Mouse (Mus musculus) forebrain, postnatal 0 days (tissue): ENCODE measurements around the gene Gm37240. TPM values are rescaled to one million over a fixed set of nuclear protein-coding genes. Genes with fewer than 3 reads are reported as not detected.

Source experiments
- ATAC-seq: fragments of 200-750 bp; cut with Nextera tagmentation; 2 replicates; pipeline ENCODE4 v1.8.0; 2017; ENCODE audit warnings: mild to moderate bottlenecking, moderate library complexity
- DNase-seq: peaks from one replicate; pipeline ENCODE4 v3.0.0-alpha.2; 2015
- H3K27ac ChIP-seq: fragments of 300-500 bp; sonication (generic); 2 replicates; pipeline ENCODE4 v1.5.1; 2014; ENCODE audit warnings: low read depth, mild to moderate bottlenecking, antibody characterized with exemption, low read length, moderate library complexity, mixed read lengths
- H3K27me3 ChIP-seq: fragments of 300-500 bp; sonication (generic); 2 replicates; pipeline ENCODE4 v1.6.1; 2014; ENCODE audit warnings: mild to moderate bottlenecking, low read length, mixed read lengths; ENCODE audit not compliant: insufficient read depth
- H3K36me3 ChIP-seq: fragments of 300-500 bp; sonication (generic); 2 replicates; pipeline ENCODE4 v1.6.1; 2014; ENCODE audit warnings: mild to moderate bottlenecking, moderate library complexity; ENCODE audit not compliant: insufficient read depth
- H3K4me1 ChIP-seq: fragments of 300-500 bp; sonication (generic); 2 replicates; pipeline ENCODE4 v1.6.1; 2014; ENCODE audit warnings: antibody characterized with exemption; ENCODE audit not compliant: insufficient read depth
- H3K4me2 ChIP-seq: fragments of 300-500 bp; sonication (generic); 2 replicates; pipeline ENCODE4 v1.6.1; 2014; ENCODE audit warnings: low read depth, mild to moderate bottlenecking, moderate library complexity
- H3K4me3 ChIP-seq: fragments of 300-500 bp; sonication (generic); 2 replicates; pipeline ENCODE4 v1.5.1; 2014; ENCODE audit warnings: low read depth, low read length, mixed read lengths
- H3K9ac ChIP-seq: fragments of 300-500 bp; sonication (generic); 2 replicates; pipeline ENCODE4 v1.6.1; 2014; ENCODE audit warnings: mild to moderate bottlenecking
- H3K9me3 ChIP-seq: fragments of 300-500 bp; sonication (generic); 2 replicates; pipeline ENCODE4 v1.6.1; 2016; ENCODE audit warnings: low read length
- CTCF ChIP-seq: sonication (generic); IDR thresholded peaks from 2 replicates; pipeline ENCODE4 v1.5.1; 2016; ENCODE audit warnings: antibody characterized with exemption, control low read depth, low read depth
- WGBS: fragments of 180-500 bp; shearing (Covaris S2); extraction: QIAGEN DNeasy Blood & Tissue Kit; methylation state at CpG from one replicate; pipeline ENCODE4 v1.1.7; 2014; 5-methylcytosine and 5-hydroxymethylcytosine counted together
- polyA plus RNA-seq: library from polyadenylated mRNA; unstranded; fragments of >200 nt; fragmentation: Nextera tagmentation; extraction: Ambion mirVana; gene quantifications from 2 replicates; pipeline ENCODE4 v1.2.1, GENCODE M21; 2015
- total RNA-seq: library from RNA; depleted of rRNA; stranded (reverse); fragments of >200 nt; gene quantifications from 2 replicates; pipeline ENCODE4 v1.2.3, GENCODE M21; 2014

Gene Gm37240
- total and polyA plus RNA-seq, 2 experiments from 2014 or later: 0.67 to 1.2 TPM

GRCm38 (mm10) chr3:84972881-84973280 is 914.4 kb downstream of the Gm37240 start:
- Histone ChIP-seq H3K27me3 (no peaks in the 10 kb centered on the region), H3K4me1 (no peaks in the 10 kb centered on the region), H3K9me3 (no peaks in the 10 kb centered on the region), H3K9ac (no peak overlapping the region), H3K4me3 (no peak overlapping the region), H3K27ac (no peak overlapping the region), H3K4me2 (no peak overlapping the region), H3K36me3 (peaks cover 53% of the 10 kb centered on the region)
- WGBS: 99% methylated on average over 2 of the region's 2 CpGs
- ATAC-seq (no peak), DNase-seq (no peak)
- no peak for TF ChIP-seq CTCF

GRCm38 (mm10) chr3:84971561-84971960 is 915.8 kb downstream of the Gm37240 start:
- H3K9me3 ChIP-seq: no peaks in the 10 kb centered on the region
- H3K4me3 ChIP-seq: no peak overlapping the region
- no peak overlapping the region for H3K4me2 ChIP-seq
- no peaks in the 10 kb centered on the region for H3K4me1 ChIP-seq
- H3K9ac ChIP-seq: no peak overlapping the region
- 88% methylated on average over 5 of the region's 5 CpGs for WGBS
- H3K36me3 ChIP-seq: peaks cover 46% of the 10 kb centered on the region
- H3K27me3 ChIP-seq: no peaks in the 10 kb centered on the region
- DNase-seq (no peak), ATAC-seq (no peak)
- TF ChIP-seq CTCF: no peak
- H3K27ac ChIP-seq: no peak overlapping the region

- TF ChIP-seq CTCF: no peak
- 91% methylated on average over 4 of the region's 4 CpGs for WGBS
- H3K36me3 ChIP-seq: peaks cover 32% of the 10 kb centered on the region
- H3K9me3 ChIP-seq: no peaks in the 10 kb centered on the region
- no peak overlapping the region for H3K9ac ChIP-seq
- ATAC-seq: peak; percentile 27; the same call in 1 of the 2 replicates
- H3K4me3 ChIP-seq: no peak overlapping the region
- H3K27me3 ChIP-seq: no peaks in the 10 kb centered on the region
- no peak overlapping the region for H3K27ac ChIP-seq
- H3K4me1 ChIP-seq: no peaks in the 10 kb centered on the region
- no peak overlapping the region for H3K4me2 ChIP-seq
- no peak for DNase-seq
Measured at GRCm38 (mm10) chr3:84967364-84967763, 920.0 kb downstream of the Gm37240 start.

GRCm38 (mm10) chr3:84965156-84965555 is 922.2 kb downstream of the Gm37240 start:
- Histone ChIP-seq H3K4me2 (no peak overlapping the region), H3K9me3 (no peaks in the 10 kb centered on the region), H3K27me3 (no peaks in the 10 kb centered on the region), H3K4me1 (no peaks in the 10 kb centered on the region), H3K27ac (no peak overlapping the region), H3K9ac (no peak overlapping the region), H3K36me3 (peaks cover 18% of the 10 kb centered on the region), H3K4me3 (no peak overlapping the region)
- 68% methylated on average over 5 of the region's 5 CpGs for WGBS
- no peak for TF ChIP-seq CTCF
- ATAC-seq (no peak), DNase-seq (no peak)

- ATAC-seq: no peak
- 15% methylated on average over 4 of the region's 4 CpGs for WGBS
- Histone ChIP-seq H3K9ac (no peak overlapping the region), H3K4me1 (0 out of 2 replicates have a peak, but pooled peaks cover 5% of the 10 kb centered on the region), H3K36me3 (peaks cover 9% of the 10 kb centered on the region; the same call in 1 of the 2 replicates), H3K27ac (no peak overlapping the region), H3K4me2 (peak overlapping the region; percentile 45), H3K27me3 (no peaks in the 10 kb centered on the region), H3K4me3 (peak overlapping the region; percentile 16; the same call in 1 of the 2 replicates), H3K9me3 (no peaks in the 10 kb centered on the region)
- DNase-seq: peak; percentile 44
- peak; percentile 68 for TF ChIP-seq CTCF
Measured at GRCm38 (mm10) chr3:84955857-84956256, 931.5 kb downstream of the Gm37240 start.

DNA sequence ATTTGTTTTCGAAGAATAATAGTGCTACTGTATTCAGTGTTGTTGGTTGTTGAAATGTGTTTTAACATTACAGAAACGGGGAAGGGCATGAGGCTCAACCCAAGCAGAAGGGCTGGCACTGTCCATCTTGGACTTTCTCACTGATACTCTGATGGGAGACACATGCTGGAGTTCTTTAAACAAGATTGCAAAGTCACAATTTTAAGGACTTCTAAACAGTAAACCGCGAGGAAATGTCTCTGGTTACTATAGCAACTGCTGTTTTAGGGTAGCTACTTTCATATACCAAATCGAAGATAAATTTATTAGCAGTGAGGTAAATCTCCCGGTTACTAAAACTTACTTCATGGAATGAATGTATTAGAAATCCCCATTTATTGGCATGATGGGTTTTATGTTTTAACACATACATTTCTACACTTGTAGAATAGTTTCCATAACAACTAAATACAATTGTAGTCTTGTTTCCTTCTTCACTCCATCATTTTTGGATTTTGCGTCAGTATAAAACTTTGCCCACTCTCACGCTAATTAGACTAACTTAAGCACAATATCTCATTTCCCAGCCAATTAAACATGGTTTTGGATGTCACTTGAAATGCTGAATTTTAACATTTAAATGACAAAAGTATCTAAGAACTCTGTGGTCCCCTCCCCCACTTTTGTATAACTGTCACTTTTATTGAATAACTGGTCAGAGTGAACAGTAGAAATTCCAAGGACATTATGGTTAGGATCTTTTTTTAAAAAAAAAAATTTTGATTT is 932.1 kb downstream of the Gm37240 start:
- TF ChIP-seq CTCF: no peak
- WGBS: 13% methylated on average over 8 of the region's 8 CpGs
- no peaks in the 10 kb centered on the region for H3K27me3 ChIP-seq
- no peak overlapping the region for H3K27ac ChIP-seq
- DNase-seq (peak; percentile 27), ATAC-seq (no peak)
- peaks cover 9% of the 10 kb centered on the region; the same call in 1 of the 2 replicates for H3K36me3 ChIP-seq
- H3K4me2 ChIP-seq: peak overlapping the region; percentile 45
- H3K4me3 ChIP-seq: peak overlapping the region; percentile 23
- H3K4me1 ChIP-seq: 0 out of 2 replicates have a peak, but pooled peaks cover 5% of the 10 kb centered on the region
- H3K9ac ChIP-seq: peak overlapping the region; percentile 15; the same call in 1 of the 2 replicates
- no peaks in the 10 kb centered on the region for H3K9me3 ChIP-seq

- ATAC-seq: peak; percentile 36; the same call in 1 of the 2 replicates
- WGBS: 14% methylated on average over 7 of the region's 7 CpGs
- H3K4me2 ChIP-seq: peak overlapping the region; percentile 58
- peak overlapping the region; percentile 80 for H3K9ac ChIP-seq
- 0 out of 2 replicates have a peak, but pooled peaks cover 5% of the 10 kb centered on the region for H3K4me1 ChIP-seq
- no peak for TF ChIP-seq CTCF
- peak; percentile 62 for DNase-seq
- no peaks in the 10 kb centered on the region for H3K9me3 ChIP-seq
- H3K27me3 ChIP-seq: no peaks in the 10 kb centered on the region
- H3K27ac ChIP-seq: peak overlapping the region; percentile 91
- peak overlapping the region; percentile 60 for H3K4me3 ChIP-seq
- no peaks in the 10 kb centered on the region for H3K36me3 ChIP-seq
Measured at GRCm38 (mm10) chr3:84952585-84953187, 934.6 kb downstream of the Gm37240 start.
